Mouse (Mus musculus) liver, postnatal 0 days (tissue): Measurements from ENCODE around the gene Nostrin.

Experiments
- CTCF ChIP-seq: sonication (generic); IDR thresholded peaks from 2 replicates; pipeline ENCODE4 v1.5.1; 2016; ENCODE audit warnings: antibody characterized with exemption, low read depth
- EP300 ChIP-seq: IDR thresholded peaks from 2 replicates; pipeline ENCODE4 v1.6.1; 2016; ENCODE audit warnings: antibody characterized with exemption, low read depth, mild to moderate bottlenecking

DNA sequence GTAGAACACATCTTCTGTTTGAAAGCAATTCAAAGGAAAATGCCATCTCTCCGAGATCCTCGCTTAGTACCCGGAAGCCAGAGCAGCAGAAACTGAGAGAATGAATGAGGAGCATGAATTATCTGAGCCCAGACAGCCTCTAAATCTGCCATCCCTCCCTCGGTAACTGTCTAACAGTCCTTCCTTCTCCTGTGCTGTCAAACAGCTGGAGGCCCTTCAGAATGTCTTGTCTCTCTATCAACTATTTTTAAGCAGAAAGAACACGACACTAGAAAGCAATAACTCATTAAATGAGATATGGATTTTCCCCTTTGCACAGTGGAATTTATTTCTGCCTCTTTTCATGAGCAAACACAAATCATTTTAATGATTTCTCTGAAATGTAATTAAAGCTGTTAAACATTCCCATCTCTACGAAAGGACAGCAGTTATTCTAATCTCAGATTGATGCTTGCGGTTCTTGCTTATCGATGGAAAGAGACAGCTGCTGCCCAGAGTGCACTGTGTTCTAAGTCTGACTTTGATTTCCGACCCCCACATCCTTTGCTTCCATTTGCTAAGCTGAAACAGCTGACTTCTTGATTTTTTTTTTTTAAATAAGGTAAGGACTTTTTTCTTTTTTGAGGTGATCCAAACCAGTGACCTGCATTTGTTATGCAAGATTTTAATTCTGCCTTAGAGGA lies 34.9 kb downstream of the Nostrin start:
- no peak for TF ChIP-seq CTCF
- no peak for TF ChIP-seq EP300
